Mouse (Mus musculus) heart, postnatal 10 days (tissue): ENCODE measurements around the gene Adam17. TPM values are rescaled to one million over a fixed set of nuclear protein-coding genes. Genes with fewer than 3 reads are reported as not detected.

Experiments used
- total RNA-seq, 2 experiments: library from RNA; stranded (reverse); gene quantifications; 2 replicates each; pipeline ENCODE4 v1.2.3; 2021

Adam17 gene
- total RNA-seq, 2 experiments from 2014 or later = 49.9 to 59.8 TPM

Other genes with a start within 250 kb of the Adam17 start
- gene Cpsf3, start 88.2 kb downstream of the Adam17 start, total RNA-seq = 10 to 100 TPM; 42.9 to 46.0 TPM
- 10 to 100 TPM; 39.6 to 42.4 TPM for gene Itgb1bp1, start 87.3 kb downstream of the Adam17 start, total RNA-seq
- gene Iah1, start 57.2 kb downstream of the Adam17 start, total RNA-seq = 10 to 100 TPM; 26.7 to 28.0 TPM
- gene Ywhaq, start 44.0 kb upstream of the Adam17 start, total RNA-seq = 100 to 1,000 TPM; 137 to 140 TPM